Mouse (Mus musculus): ENCODE measurements at regions not wholly inside any gene's neighbourhood (a gene's known extent, or its start where the extent isn't known, plus 50 kb on each side); places are given as distances from the start of the nearest gene placed in this dataset.

- no peaks in the 10 kb centered on the region for H3K9me3 ChIP-seq (replicated peaks)
- H3K4me3 ChIP-seq (ENCODE audit: low read depth, low read length): no peak overlapping the region
- no peaks in the 10 kb centered on the region for H3K4me1 ChIP-seq (ENCODE audit: insufficient read depth, low read depth, low read length)
- no peaks in the 10 kb centered on the region for H3K36me3 ChIP-seq (replicated peaks)
- H3K27me3 ChIP-seq (ENCODE audit: insufficient read depth, low read length): no peaks in the 10 kb centered on the region
- ATAC-seq (ENCODE audit: extremely low read depth, insufficient number of reproducible peaks, low FRiP score, poor library complexity, severe bottlenecking) (no peak), DNase-seq (ENCODE audit: low spot score) (no peak)
- no peak for TF ChIP-seq CTCF (IDR thresholded peaks at IDR 0.05; ENCODE audit: low read depth, low read length)
- no peak for TF ChIP-seq GATA1 (IDR thresholded peaks at IDR 0.05; ENCODE audit: borderline replicate concordance, low read length)
- TF ChIP-seq POLR2AphosphoS5 (IDR thresholded peaks at IDR 0.05; ENCODE audit: insufficient replicate concordance, low read depth, low read length): no peak
- TF ChIP-seq TAL1 (conservative IDR thresholded peaks at IDR 0.05; ENCODE audit: low read depth, low read length): no peak
Measured at GRCm38 (mm10) chr9:41849628-41850326, 274.3 kb downstream of the Sorl1 start.

GRCm38 (mm10) chr9:41844616-41845015 is 279.5 kb downstream of the Sorl1 start:
- ATAC-seq (ENCODE audit: extremely low read depth, insufficient number of reproducible peaks, low FRiP score, poor library complexity, severe bottlenecking) (no peak), DNase-seq (ENCODE audit: low spot score) (no peak)
- H3K4me3 ChIP-seq (ENCODE audit: low read depth, low read length): no peak overlapping the region
- H3K4me1 ChIP-seq (ENCODE audit: insufficient read depth, low read depth, low read length): no peaks in the 10 kb centered on the region
- H3K36me3 ChIP-seq (replicated peaks): no peaks in the 10 kb centered on the region
- no peak for TF ChIP-seq GATA1 (IDR thresholded peaks at IDR 0.05; ENCODE audit: borderline replicate concordance, low read length)
- TF ChIP-seq CTCF (IDR thresholded peaks at IDR 0.05; ENCODE audit: low read depth, low read length): no peak
- TF ChIP-seq TAL1 (conservative IDR thresholded peaks at IDR 0.05; ENCODE audit: low read depth, low read length): no peak
- TF ChIP-seq GATA2 (IDR thresholded peaks at IDR 0.05; ENCODE audit: borderline replicate concordance, low read depth, low read length): no peak
- no peak for TF ChIP-seq POLR2AphosphoS5 (IDR thresholded peaks at IDR 0.05; ENCODE audit: insufficient replicate concordance, low read depth, low read length)
- no peaks in the 10 kb centered on the region for H3K27me3 ChIP-seq (ENCODE audit: insufficient read depth, low read length)
- H3K9me3 ChIP-seq (replicated peaks): no peaks in the 10 kb centered on the region

GRCm38 (mm10) chr9:41834487-41835404 is 289.4 kb downstream of the Sorl1 start:
- TF ChIP-seq GATA2 (IDR thresholded peaks at IDR 0.05; ENCODE audit: borderline replicate concordance, low read depth, low read length) (no peak), CTCF (IDR thresholded peaks at IDR 0.05; ENCODE audit: low read depth, low read length) (no peak), GATA1 (IDR thresholded peaks at IDR 0.05; ENCODE audit: borderline replicate concordance, low read length) (no peak), TAL1 (conservative IDR thresholded peaks at IDR 0.05; ENCODE audit: low read depth, low read length) (no peak), POLR2AphosphoS5 (IDR thresholded peaks at IDR 0.05; ENCODE audit: insufficient replicate concordance, low read depth, low read length) (no peak)
- Histone ChIP-seq H3K36me3 (replicated peaks) (no peaks in the 10 kb centered on the region), H3K9me3 (replicated peaks) (no peaks in the 10 kb centered on the region; the same call in 1 of the 2 replicates), H3K4me3 (ENCODE audit: low read depth, low read length) (no peak overlapping the region), H3K27me3 (ENCODE audit: insufficient read depth, low read length) (no peaks in the 10 kb centered on the region), H3K4me1 (ENCODE audit: insufficient read depth, low read depth, low read length) (no peaks in the 10 kb centered on the region)
- DNase-seq (ENCODE audit: low spot score) (no peak), ATAC-seq (ENCODE audit: extremely low read depth, insufficient number of reproducible peaks, low FRiP score, poor library complexity, severe bottlenecking) (no peak)

GRCm38 (mm10) chr9:41833408-41833807 is 290.7 kb downstream of the Sorl1 start:
- TF ChIP-seq POLR2AphosphoS5 (IDR thresholded peaks at IDR 0.05; ENCODE audit: insufficient replicate concordance, low read depth, low read length) (no peak), GATA1 (IDR thresholded peaks at IDR 0.05; ENCODE audit: borderline replicate concordance, low read length) (no peak), GATA2 (IDR thresholded peaks at IDR 0.05; ENCODE audit: borderline replicate concordance, low read depth, low read length) (no peak), TAL1 (conservative IDR thresholded peaks at IDR 0.05; ENCODE audit: low read depth, low read length) (no peak), CTCF (IDR thresholded peaks at IDR 0.05; ENCODE audit: low read depth, low read length) (no peak)
- Histone ChIP-seq H3K36me3 (replicated peaks) (no peaks in the 10 kb centered on the region), H3K4me3 (ENCODE audit: low read depth, low read length) (no peak overlapping the region), H3K4me1 (ENCODE audit: insufficient read depth, low read depth, low read length) (no peaks in the 10 kb centered on the region), H3K27me3 (ENCODE audit: insufficient read depth, low read length) (no peaks in the 10 kb centered on the region), H3K9me3 (replicated peaks) (no peaks in the 10 kb centered on the region; the same call in 1 of the 2 replicates)
- no peak for DNase-seq (ENCODE audit: low spot score)
- ATAC-seq (ENCODE audit: extremely low read depth, insufficient number of reproducible peaks, low FRiP score, poor library complexity, severe bottlenecking): no peak

GRCm38 (mm10) chr9:41827356-41827755 is 296.7 kb downstream of the Sorl1 start:
- Histone ChIP-seq H3K9me3 (replicated peaks) (no peaks in the 10 kb centered on the region), H3K36me3 (replicated peaks) (no peaks in the 10 kb centered on the region), H3K4me1 (ENCODE audit: insufficient read depth, low read depth, low read length) (no peaks in the 10 kb centered on the region), H3K4me3 (ENCODE audit: low read depth, low read length) (no peak overlapping the region), H3K27me3 (ENCODE audit: insufficient read depth, low read length) (no peaks in the 10 kb centered on the region)
- DNase-seq (ENCODE audit: low spot score): no peak
- ATAC-seq (ENCODE audit: extremely low read depth, insufficient number of reproducible peaks, low FRiP score, poor library complexity, severe bottlenecking): no peak
- TF ChIP-seq CTCF (IDR thresholded peaks at IDR 0.05; ENCODE audit: low read depth, low read length): no peak
- no peak for TF ChIP-seq GATA1 (IDR thresholded peaks at IDR 0.05; ENCODE audit: borderline replicate concordance, low read length)
- TF ChIP-seq GATA2 (IDR thresholded peaks at IDR 0.05; ENCODE audit: borderline replicate concordance, low read depth, low read length): no peak
- no peak for TF ChIP-seq POLR2AphosphoS5 (IDR thresholded peaks at IDR 0.05; ENCODE audit: insufficient replicate concordance, low read depth, low read length)
- TF ChIP-seq TAL1 (conservative IDR thresholded peaks at IDR 0.05; ENCODE audit: low read depth, low read length): no peak

- Histone ChIP-seq H3K4me1 (ENCODE audit: insufficient read depth, low read depth, low read length) (no peaks in the 10 kb centered on the region), H3K9me3 (replicated peaks) (no peaks in the 10 kb centered on the region), H3K27me3 (ENCODE audit: insufficient read depth, low read length) (no peaks in the 10 kb centered on the region), H3K4me3 (ENCODE audit: low read depth, low read length) (no peak overlapping the region), H3K36me3 (replicated peaks) (no peaks in the 10 kb centered on the region)
- TF ChIP-seq TAL1 (conservative IDR thresholded peaks at IDR 0.05; ENCODE audit: low read depth, low read length) (no peak), GATA2 (IDR thresholded peaks at IDR 0.05; ENCODE audit: borderline replicate concordance, low read depth, low read length) (no peak), CTCF (IDR thresholded peaks at IDR 0.05; ENCODE audit: low read depth, low read length) (no peak), GATA1 (IDR thresholded peaks at IDR 0.05; ENCODE audit: borderline replicate concordance, low read length) (no peak), POLR2AphosphoS5 (IDR thresholded peaks at IDR 0.05; ENCODE audit: insufficient replicate concordance, low read depth, low read length) (no peak)
- no peak for DNase-seq (ENCODE audit: low spot score)
- ATAC-seq (ENCODE audit: extremely low read depth, insufficient number of reproducible peaks, low FRiP score, poor library complexity, severe bottlenecking): no peak
Measured at GRCm38 (mm10) chr9:41821401-41821800, 302.7 kb downstream of the Sorl1 start.

All from G1E (cell line).